Mouse (Mus musculus): Measurements from ENCODE around the gene Nop53. TPM values are rescaled to one million over a fixed set of nuclear protein-coding genes. Genes with fewer than 3 reads are reported as not detected.
"Not testable (repeated sequence)": the region's sequence is repeated elsewhere in the genome, so short reads cannot be mapped to it uniquely, and the experiment has no call there.

The Nop53 gene
- polyA plus RNA-seq, 1 experiment = 283 TPM

GRCm38 (mm10) chr7:15920645-15921190 is 25.2 kb downstream of the Nop53 start:
- peaks cover 3% of the 10 kb centered on the region for H3K4me1 ChIP-seq (ENCODE audit: control insufficient read depth, insufficient read depth, low read length)
- no peaks in the 10 kb centered on the region for H3K27me3 ChIP-seq (ENCODE audit: control insufficient read depth, insufficient read depth, low read length, poor library complexity, severe bottlenecking)
- H3K4me3 ChIP-seq (ENCODE audit: low read depth, low read length) = peak overlapping the region; percentile 96
- TF ChIP-seq EP300 (IDR thresholded peaks at IDR 0.05; ENCODE audit: insufficient read depth, low read depth, low read length) = no peak
- TF ChIP-seq CTCF (IDR thresholded peaks at IDR 0.05; ENCODE audit: low read depth, low read length) = no peak
- no peak for TF ChIP-seq POLR2A (IDR thresholded peaks at IDR 0.05; ENCODE audit: insufficient read depth, low read length)
- H3K9ac ChIP-seq (ENCODE audit: low read depth, poor library complexity, severe bottlenecking) = no peak overlapping the region
- peaks cover 14% of the 10 kb centered on the region for H3K36me3 ChIP-seq (ENCODE audit: control insufficient read depth, insufficient read depth, low read length, poor library complexity, severe bottlenecking)
- no peaks in the 10 kb centered on the region for H3K9me3 ChIP-seq (replicated peaks; ENCODE audit: control insufficient read depth, insufficient read depth, low read length, poor library complexity, severe bottlenecking)
- H3K27ac ChIP-seq (ENCODE audit: insufficient read depth, low read length) = no peak overlapping the region

GRCm38 (mm10) chr7:15919947-15920346 is 25.9 kb downstream of the Nop53 start:
- Histone ChIP-seq H3K4me1 (ENCODE audit: control insufficient read depth, insufficient read depth, low read length) (peaks cover 3% of the 10 kb centered on the region), H3K27me3 (ENCODE audit: control insufficient read depth, insufficient read depth, low read length, poor library complexity, severe bottlenecking) (no peaks in the 10 kb centered on the region), H3K27ac (ENCODE audit: insufficient read depth, low read length) (no peak overlapping the region), H3K9ac (ENCODE audit: low read depth, poor library complexity, severe bottlenecking) (no peak overlapping the region), H3K9me3 (replicated peaks; ENCODE audit: control insufficient read depth, insufficient read depth, low read length, poor library complexity, severe bottlenecking) (no peaks in the 10 kb centered on the region), H3K36me3 (ENCODE audit: control insufficient read depth, insufficient read depth, low read length, poor library complexity, severe bottlenecking) (peaks cover 14% of the 10 kb centered on the region), H3K4me3 (ENCODE audit: low read depth, low read length) (no peak overlapping the region)
- TF ChIP-seq EP300 (IDR thresholded peaks at IDR 0.05; ENCODE audit: insufficient read depth, low read depth, low read length) (no peak), POLR2A (IDR thresholded peaks at IDR 0.05; ENCODE audit: insufficient read depth, low read length) (no peak), CTCF (IDR thresholded peaks at IDR 0.05; ENCODE audit: low read depth, low read length) (no peak)

GRCm38 (mm10) chr7:15918371-15918770 is 27.5 kb downstream of the Nop53 start:
- Histone ChIP-seq H3K4me3 (ENCODE audit: low read depth, low read length) (no peak overlapping the region), H3K27ac (ENCODE audit: insufficient read depth, low read length) (no peak overlapping the region)

GRCm38 (mm10) chr7:15916996-15917395 is 28.9 kb downstream of the Nop53 start:
- H3K4me1 ChIP-seq (ENCODE audit: control insufficient read depth, insufficient read depth, low read length) = peaks cover 3% of the 10 kb centered on the region
- no peak overlapping the region for H3K9ac ChIP-seq (ENCODE audit: low read depth, poor library complexity, severe bottlenecking)
- TF ChIP-seq POLR2A (IDR thresholded peaks at IDR 0.05; ENCODE audit: insufficient read depth, low read length) (no peak), EP300 (IDR thresholded peaks at IDR 0.05; ENCODE audit: insufficient read depth, low read depth, low read length) (no peak), CTCF (IDR thresholded peaks at IDR 0.05; ENCODE audit: low read depth, low read length) (no peak)
- H3K36me3 ChIP-seq (ENCODE audit: control insufficient read depth, insufficient read depth, low read length, poor library complexity, severe bottlenecking) = peaks cover 14% of the 10 kb centered on the region
- H3K9me3 ChIP-seq (replicated peaks; ENCODE audit: control insufficient read depth, insufficient read depth, low read length, poor library complexity, severe bottlenecking) = no peaks in the 10 kb centered on the region
- H3K27ac ChIP-seq (ENCODE audit: insufficient read depth, low read length) = no peak overlapping the region
- H3K4me3 ChIP-seq (ENCODE audit: low read depth, low read length) = no peak overlapping the region
- no peaks in the 10 kb centered on the region for H3K27me3 ChIP-seq (ENCODE audit: control insufficient read depth, insufficient read depth, low read length, poor library complexity, severe bottlenecking)

More at GRCm38 (mm10) chr7:15918371-15918770, 27.5 kb downstream of the Nop53 start:
- H3K36me3 ChIP-seq (ENCODE audit: control insufficient read depth, insufficient read depth, low read length, poor library complexity, severe bottlenecking) = peaks cover 14% of the 10 kb centered on the region
- no peaks in the 10 kb centered on the region for H3K27me3 ChIP-seq (ENCODE audit: control insufficient read depth, insufficient read depth, low read length, poor library complexity, severe bottlenecking)
- no peak overlapping the region for H3K9ac ChIP-seq (ENCODE audit: low read depth, poor library complexity, severe bottlenecking)
- H3K9me3 ChIP-seq (replicated peaks; ENCODE audit: control insufficient read depth, insufficient read depth, low read length, poor library complexity, severe bottlenecking) = no peaks in the 10 kb centered on the region
- TF ChIP-seq CTCF (IDR thresholded peaks at IDR 0.05; ENCODE audit: low read depth, low read length) (no peak), EP300 (IDR thresholded peaks at IDR 0.05; ENCODE audit: insufficient read depth, low read depth, low read length) (no peak), POLR2A (IDR thresholded peaks at IDR 0.05; ENCODE audit: insufficient read depth, low read length) (no peak)
- peaks cover 3% of the 10 kb centered on the region for H3K4me1 ChIP-seq (ENCODE audit: control insufficient read depth, insufficient read depth, low read length)

- peaks cover 3% of the 10 kb centered on the region for H3K4me1 ChIP-seq (ENCODE audit: control insufficient read depth, insufficient read depth, low read length)
- no peaks in the 10 kb centered on the region for H3K9me3 ChIP-seq (replicated peaks; ENCODE audit: control insufficient read depth, insufficient read depth, low read length, poor library complexity, severe bottlenecking)
- no peak overlapping the region for H3K9ac ChIP-seq (ENCODE audit: low read depth, poor library complexity, severe bottlenecking)
- H3K27ac ChIP-seq (ENCODE audit: insufficient read depth, low read length) = no peak overlapping the region
- H3K36me3 ChIP-seq (ENCODE audit: control insufficient read depth, insufficient read depth, low read length, poor library complexity, severe bottlenecking) = peaks cover 14% of the 10 kb centered on the region
- no peak for TF ChIP-seq EP300 (IDR thresholded peaks at IDR 0.05; ENCODE audit: insufficient read depth, low read depth, low read length)
- no peak for TF ChIP-seq CTCF (IDR thresholded peaks at IDR 0.05; ENCODE audit: low read depth, low read length)
- TF ChIP-seq POLR2A (IDR thresholded peaks at IDR 0.05; ENCODE audit: insufficient read depth, low read length) = no peak
- H3K4me3 ChIP-seq (ENCODE audit: low read depth, low read length) = no peak overlapping the region
- H3K27me3 ChIP-seq (ENCODE audit: control insufficient read depth, insufficient read depth, low read length, poor library complexity, severe bottlenecking) = no peaks in the 10 kb centered on the region
These were observed 29.6 kb downstream of the Nop53 start for GRCm38 (mm10) chr7:15916134-15916723.

- H3K27me3 ChIP-seq (ENCODE audit: control insufficient read depth, insufficient read depth, low read length, poor library complexity, severe bottlenecking); H3K9me3 ChIP-seq (replicated peaks; ENCODE audit: control insufficient read depth, insufficient read depth, low read length, poor library complexity, severe bottlenecking); H3K27ac ChIP-seq (ENCODE audit: insufficient read depth, low read length); H3K4me3 ChIP-seq (ENCODE audit: low read depth, low read length); H3K9ac ChIP-seq (ENCODE audit: low read depth, poor library complexity, severe bottlenecking); H3K4me1 ChIP-seq (ENCODE audit: control insufficient read depth, insufficient read depth, low read length): not testable (repeated sequence)
- H3K36me3 ChIP-seq (ENCODE audit: control insufficient read depth, insufficient read depth, low read length, poor library complexity, severe bottlenecking) = peaks cover 14% of the 10 kb centered on the region
These were observed 30.2 kb downstream of the Nop53 start for GRCm38 (mm10) chr7:15915695-15916094.
